Mouse (Mus musculus) neutrophil, adult 5-6 weeks (primary cell): ENCODE results near the gene Patj. TPM values are rescaled to one million over a fixed set of nuclear protein-coding genes. Genes with fewer than 3 reads are reported as not detected.
"Not testable (repeated sequence)": the region's sequence is repeated elsewhere in the genome, so short reads cannot be mapped to it uniquely, and the experiment has no call there.

ENCODE experiments used
- ATAC-seq: fragments of 151-379, 151-347 bp; 2 replicates; pipeline ENCODE4 v1.8.0; 2017; ENCODE audit warnings: mild to moderate bottlenecking, moderate TSS enrichment; ENCODE audit not compliant: insufficient number of reproducible peaks, poor library complexity, low FRiP score, severe bottlenecking; ENCODE audit errors: extremely low read depth
- total RNA-seq: library from RNA; stranded (forward); fragments of 200-1000 nt; gene quantifications from 2 replicates; pipeline ENCODE4 v1.2.3, GENCODE M21; 2017

Patj gene
- total RNA-seq, 1 experiment from 2014 or later = 58.5 TPM

DNA sequence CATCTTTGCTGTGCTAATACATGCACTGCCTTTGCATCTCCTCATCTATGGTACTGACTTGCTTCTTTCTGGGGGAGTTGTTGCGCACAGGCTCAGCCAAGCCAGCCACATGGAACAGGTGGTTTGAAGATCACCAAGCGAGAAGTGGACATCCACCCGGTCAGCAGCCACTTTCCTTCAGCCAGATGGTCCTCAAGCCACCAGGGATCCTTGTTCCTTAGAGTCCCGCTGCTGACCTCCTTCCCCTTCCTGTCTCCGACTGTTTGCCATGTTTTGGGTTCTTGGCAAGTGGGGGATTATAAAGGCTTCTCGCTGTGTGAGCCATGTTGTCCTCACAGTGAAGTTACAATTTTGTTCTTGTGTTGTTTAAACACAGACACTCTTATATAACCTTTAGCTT lies 223.6 kb downstream of the Patj start:
- no peak for ATAC-seq

DNA sequence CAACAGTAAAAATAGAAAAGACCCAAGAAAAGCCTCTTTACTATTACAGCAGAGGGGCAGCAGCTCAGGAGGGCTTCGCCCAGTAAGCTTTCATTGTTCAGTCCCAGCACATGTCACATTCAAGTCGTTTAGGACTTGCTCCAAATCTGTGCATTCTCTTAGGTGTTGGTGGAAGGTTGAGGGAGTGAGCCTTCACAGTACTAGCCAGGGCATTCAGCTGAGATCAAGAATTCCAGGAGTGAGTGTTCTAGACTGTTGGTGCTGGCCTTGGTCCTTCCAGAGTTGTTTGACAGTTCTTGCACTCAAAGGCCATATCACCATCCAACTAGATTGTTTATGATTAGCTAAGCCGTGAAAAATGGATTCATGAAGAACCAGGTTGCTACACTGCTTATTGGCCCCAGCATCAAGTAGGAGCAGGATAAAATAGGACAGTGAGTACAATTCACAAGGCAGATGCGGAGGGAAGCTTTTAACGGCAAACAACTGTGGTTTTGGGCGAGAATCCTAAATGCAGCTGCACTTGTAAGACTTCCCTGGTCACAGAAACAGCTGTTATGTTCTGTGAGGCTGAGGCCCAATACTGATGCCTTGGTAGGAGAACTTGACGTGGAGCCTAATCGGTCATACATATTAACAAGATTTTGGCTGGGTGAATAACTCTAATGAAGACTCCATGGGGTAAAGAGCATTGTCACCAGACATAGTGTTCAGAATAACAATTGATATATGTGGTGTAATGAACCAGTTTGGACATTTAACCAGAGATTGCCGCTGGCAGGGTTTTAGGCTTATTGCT lies 225.6 kb downstream of the Patj start:
- ATAC-seq = no peak

DNA sequence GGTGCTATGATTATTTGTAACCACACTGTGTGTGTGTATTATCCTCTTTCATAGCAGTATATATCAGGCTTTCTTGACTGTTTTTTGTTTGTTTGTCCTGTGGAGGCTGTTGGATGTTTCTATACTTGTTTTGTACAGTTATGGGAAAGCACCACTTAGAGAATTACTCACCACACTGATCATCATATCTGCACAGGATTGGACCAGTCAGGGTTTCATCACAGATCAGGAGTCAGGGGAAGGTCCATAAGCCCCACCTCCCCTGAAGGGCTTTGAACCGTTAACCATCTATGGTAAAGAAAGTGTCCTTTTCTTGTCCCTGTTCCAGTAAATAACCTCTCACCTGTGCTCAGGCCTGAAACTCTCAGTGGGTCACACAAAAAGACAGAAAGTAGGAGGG lies 226.6 kb downstream of the Patj start:
- no peak for ATAC-seq

DNA sequence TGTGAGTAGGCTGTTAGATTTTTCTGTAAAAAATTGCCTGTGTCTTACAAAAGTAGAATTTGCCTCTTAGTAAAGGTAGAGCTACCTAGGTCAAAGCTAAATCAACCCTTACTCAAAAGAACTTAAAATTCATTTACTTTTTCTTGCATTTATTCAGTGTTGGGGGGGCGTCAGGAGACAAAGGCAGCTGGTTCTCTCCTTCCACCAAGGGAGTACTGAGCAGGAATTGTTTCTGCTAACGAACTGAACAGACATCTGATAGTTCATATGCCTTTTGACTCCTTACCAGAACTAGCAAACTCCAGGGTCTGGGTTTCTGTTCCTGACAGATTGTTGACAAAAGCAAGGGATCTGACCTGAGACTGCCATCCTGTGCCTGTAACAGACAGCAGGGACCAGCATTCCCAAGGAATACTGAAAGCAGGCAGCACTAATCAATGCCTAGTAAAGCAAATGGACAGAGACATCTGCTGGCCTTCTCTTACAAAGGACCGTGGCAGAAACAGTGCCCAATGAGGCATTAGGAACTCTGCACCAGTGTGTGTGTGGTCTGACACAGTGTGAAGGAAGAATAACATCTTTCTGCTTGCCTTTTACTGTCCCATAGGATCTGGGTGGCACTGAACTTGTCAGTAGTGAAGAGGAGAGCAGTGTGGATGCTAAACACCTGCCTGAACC lies 227.6 kb downstream of the Patj start:
- ATAC-seq = no peak

DNA sequence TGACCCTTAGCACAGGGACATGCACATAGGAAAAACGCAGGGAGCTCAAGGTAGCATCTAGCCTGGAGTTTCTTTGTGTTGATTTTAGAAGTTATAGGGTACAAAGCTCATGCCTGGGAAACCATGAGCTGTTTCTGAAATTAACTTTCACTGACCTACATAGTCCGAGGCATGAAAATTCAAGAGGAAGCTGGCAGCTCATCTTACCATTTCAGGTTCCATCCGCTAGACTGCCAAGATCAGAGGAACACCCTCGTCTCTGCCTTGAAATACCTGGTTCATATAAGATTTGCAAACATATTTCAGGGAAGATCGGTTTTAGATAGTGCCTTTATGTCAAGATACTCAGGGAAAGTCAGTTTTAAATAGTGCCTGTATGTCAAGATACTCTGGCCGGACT lies 232.7 kb downstream of the Patj start:
- ATAC-seq = no peak

DNA sequence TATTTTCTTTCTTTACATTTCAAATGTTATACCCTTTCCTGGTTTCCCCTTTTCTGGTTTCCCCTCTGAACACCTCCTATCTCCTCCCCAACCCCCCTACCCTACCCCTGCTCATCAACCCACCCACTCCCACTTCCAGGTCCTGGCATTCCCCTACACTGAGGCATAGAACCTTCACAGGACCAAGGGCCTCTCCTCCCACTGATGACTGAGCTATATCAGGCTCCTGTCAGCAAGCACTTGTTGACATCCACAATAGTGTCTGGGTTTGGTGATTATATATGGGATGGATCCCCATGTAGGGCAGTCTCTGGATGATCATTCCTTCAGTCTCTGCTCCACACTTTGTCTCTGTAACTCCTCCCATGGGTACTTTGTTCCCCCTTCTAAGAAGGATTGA lies 233.6 kb downstream of the Patj start:
- ATAC-seq = not testable (repeated sequence)

DNA sequence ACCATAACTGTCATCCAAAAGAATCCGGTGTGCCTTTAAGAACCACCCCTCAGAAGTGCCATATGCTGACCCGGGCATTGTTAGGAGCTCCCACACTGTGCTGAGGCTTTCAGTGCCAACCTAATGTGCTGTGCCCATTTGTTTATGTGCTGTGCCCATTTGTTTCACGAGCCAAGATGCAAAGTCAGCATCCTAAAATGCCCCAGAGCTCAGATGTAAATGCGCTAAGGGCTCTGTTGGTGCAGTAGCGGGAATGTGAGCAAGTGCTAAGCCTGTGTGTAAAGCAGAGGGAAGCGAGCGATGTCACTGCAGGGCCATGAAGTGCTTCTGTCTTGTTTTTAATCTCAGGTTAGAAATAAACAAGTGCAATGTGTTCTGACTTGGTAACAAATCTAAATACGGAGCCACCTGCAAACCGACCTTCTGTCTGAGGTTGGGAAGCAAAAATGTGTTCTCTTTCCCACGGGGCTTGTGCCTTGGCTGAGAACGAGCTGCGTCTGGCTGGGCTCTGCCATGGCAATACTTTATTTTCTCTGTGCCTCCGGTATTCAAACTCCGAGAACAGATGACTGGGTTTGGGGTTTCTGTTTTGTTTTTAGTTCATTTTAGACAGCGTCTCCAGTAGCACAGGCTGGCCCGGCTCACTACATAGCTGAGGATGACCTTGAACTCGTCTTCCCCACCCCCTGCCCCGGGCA lies 239.7 kb downstream of the Patj start:
- ATAC-seq = no peak

DNA sequence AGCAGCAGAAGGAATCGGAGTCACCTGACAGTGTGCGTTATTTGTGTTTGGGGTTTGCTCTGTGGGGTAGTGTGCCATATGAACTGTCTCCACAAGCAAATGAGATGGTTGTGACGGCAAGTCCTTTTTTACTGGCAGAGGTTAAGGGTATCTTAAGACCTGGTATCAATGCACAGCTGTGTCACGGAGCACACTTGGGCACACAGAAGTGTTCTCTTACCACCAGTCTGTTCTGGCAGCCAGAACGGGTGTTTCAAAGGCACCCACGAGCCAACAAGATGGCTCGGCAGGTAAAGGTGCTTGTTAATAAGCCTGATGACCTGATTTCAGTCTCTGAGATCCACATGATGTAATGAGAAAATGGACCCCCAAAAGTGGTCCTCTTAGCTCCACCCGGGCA lies 243.1 kb downstream of the Patj start:
- no peak for ATAC-seq

DNA sequence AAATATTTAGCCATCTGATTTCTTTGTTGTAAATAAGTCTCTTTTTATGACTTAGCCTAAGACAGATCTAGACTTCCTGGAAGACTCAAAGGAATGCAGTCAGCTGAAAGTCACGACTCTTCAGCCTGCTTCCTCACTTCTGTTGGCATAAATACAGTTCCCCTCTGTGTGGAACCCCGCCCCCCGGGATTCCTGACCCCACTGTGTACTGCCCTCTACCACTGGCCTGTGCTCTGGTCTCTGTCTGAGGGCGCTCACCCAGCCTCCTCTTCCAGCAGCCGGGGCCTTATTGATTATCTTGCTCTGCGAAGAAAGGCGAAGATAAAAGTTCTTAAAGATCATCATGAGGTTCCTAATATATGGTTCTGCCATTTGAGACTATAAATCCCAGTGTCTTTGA lies 258.1 kb downstream of the Patj start:
- no peak for ATAC-seq

DNA sequence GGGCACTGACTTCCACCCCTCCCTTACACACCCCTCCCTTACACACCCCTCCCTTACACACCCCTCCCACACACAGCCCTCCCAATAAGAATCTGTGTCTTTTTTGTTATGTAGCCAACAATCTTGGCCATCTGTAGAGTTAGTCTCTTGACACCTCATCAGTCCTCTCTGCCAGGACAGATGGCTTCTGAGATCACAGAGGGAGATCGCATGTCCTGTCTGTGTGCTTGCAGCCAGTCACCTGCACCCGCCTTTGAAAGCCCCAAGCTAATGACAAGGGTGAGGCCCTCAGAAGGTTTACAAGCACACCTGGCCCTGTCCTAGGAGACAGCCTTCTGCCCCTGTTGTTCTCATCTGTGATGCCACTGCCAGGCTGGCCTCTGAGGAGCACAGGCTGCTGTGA lies 258.8 kb downstream of the Patj start:
- ATAC-seq = no peak

DNA sequence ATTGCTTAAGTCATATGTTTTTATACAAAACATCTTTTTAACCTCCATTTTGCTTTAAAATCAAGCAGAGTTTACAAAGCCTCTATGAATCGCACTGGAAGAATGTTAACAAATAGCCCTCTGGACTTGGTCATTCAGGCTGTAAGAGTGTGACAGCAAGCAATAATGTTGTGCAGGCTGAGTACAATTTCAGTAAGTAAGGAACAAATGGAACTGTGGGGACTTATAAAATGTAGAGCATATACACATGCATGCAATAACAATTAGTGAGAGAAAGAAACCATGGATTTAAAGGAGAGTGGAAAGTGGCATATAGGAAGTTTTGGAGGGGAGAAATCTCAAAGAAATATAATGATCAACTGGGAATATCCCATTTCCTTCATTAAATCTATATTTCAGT lies 261.2 kb downstream of the Patj start:
- no peak for ATAC-seq

DNA sequence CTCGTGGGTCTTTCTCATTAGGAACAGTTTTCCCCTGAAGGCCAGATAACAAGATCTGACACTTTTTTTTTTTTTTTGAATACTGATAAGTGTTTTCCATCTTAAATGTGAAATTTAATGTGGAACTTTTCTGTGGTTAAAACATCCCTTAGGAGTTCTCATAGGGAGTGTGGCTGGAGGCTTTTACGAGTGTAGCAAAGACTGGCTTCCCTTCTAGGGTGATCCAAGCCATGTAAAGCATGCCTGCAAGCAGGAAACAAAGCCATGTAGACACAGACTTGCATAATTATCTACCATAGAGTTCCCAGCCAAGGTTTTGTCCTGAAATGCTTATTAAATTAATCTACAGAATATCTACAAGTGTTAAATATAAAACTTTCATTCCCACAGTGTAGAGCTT lies 263.4 kb downstream of the Patj start:
- no peak for ATAC-seq

DNA sequence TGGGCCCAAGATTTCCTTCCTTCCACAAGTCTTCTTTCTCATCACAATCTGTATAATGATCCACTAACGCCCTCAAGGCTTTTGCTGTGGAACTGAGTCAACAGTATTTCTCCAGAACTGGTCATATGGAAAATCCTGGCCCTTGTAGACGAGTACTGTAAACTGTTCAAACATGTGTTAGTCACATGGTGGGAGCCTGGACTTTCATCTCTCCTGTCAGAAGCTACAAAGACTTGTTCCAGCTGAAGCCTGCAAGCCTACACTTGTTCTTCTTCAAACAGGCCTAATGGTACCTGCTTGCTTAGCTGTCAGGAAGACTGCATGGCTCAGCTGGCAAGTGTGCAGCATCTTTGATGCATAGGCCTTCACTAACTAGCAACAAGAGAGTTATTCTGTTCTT lies 264.9 kb downstream of the Patj start:
- no peak for ATAC-seq

DNA sequence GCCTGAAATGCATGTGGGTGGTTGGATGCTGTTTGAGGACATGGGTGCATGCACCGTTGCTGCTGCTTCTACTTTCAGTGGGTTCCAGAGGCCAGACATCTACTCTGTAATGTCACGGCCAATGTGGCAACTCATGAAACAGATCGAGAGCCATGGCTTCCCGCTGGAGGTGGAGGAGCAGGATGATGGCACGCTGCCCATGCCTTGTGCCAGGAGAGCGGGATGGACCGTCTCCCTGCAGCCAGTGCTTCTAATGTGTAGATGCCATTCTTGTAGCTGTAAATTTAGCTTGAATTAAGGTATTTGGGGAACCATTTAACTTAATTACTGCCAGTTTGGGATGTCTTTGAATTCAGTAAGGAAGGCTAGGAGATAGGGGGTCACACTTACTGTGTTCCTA lies 270.3 kb downstream of the Patj start:
- ATAC-seq = no peak

DNA sequence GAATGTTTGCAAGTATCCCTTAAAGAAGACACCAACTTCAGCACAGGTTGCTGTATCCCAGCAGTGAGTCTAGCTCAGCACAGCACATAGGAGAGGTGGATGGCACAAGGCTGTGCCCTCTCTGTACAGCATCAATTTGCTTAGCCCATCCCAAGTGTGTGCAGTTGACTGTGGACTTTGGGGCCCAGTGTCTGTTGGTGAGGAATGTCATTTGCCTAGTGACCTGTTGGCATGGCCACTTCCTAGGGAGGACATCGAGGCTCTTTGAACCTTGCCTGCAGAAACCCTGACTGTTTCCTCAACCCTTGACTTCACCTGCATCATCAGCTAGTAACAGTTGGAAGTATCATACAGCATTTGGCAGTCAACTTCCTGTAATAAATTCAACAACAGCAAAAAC lies 270.9 kb downstream of the Patj start:
- ATAC-seq = no peak

DNA sequence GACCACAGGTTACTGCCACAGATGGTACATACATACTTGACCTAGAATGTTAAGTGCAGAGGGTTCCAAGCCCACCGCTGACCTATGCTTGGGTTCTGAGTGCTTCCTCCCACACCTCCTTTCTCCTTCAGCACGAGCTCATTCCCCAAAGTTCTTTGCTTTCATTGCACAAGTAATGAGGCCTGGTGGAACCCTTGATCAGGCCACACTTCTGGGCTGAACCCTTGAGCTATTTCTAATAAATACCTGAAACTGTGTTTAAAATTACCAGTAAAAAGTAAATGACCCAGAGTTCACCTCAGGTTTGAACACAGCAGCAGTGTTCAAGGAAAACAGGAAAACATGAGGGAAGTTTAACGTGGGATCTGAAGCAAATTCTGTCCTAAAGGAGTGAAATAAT lies 271.4 kb downstream of the Patj start:
- no peak for ATAC-seq

DNA sequence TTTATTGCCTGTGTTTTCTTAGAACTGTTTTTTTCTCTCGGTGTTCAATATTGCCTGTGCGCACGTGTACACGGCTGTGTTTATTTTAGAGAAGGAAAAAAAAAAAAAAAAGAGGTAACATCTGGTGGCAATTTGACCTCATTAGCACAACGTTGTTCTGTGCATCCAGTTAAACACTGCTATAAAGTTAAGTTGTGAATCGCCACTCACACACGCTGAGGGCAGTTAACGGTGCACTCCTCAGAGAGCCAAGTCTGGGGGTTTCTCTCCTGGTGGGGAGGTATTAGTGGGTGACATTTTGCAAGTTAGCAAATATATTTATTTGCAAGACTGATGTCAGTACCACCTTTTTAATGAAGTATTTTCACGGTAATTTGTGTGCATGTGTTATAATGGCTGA lies 281.9 kb downstream of the Patj start:
- no peak for ATAC-seq

DNA sequence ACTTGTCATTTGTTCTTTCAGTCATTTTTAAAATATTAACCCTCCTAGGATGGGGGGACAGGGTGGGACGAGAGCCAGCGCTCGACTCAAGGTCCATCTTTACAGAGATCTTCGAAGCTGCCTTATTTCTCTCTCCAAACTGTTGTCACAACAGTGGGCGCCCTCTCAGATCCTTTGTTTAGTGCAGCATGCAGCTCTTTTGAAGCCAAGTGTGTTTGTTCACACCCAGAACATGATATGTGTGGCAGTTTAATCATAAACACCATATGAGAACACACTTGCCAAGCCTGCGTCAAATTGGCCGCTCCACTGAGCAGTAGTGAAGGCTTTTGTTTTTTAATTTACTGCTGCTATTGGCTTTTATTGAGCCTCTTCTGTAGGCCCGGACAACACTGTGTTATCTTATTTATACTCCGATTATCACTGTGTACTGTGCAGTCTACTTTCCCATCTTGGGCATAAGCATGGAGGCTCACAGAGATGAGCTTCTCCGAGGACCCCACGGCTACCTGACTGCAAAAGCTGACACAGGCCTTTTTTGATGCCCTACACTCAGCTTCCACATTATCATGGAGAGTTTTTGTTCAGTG lies 291.2 kb downstream of the Patj start:
- ATAC-seq = no peak

DNA sequence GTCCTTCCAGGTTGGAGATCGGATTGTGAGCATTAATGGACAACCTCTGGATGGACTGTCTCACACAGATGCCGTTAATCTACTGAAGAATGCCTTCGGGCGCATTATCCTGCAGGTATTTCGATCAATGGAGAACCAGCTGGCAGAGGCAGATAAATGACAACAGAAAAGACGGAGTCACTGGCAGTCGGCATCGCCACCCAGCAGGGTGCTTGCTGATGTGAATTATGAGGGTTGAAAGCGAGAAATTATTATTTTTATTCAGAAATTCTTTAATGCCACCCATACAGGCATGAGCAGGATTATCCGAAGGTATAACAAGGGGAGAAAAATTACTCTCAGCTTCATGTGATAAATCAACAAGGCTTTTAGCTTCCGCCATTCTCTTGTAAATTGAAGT lies 292.5 kb downstream of the Patj start:
- no peak for ATAC-seq

DNA sequence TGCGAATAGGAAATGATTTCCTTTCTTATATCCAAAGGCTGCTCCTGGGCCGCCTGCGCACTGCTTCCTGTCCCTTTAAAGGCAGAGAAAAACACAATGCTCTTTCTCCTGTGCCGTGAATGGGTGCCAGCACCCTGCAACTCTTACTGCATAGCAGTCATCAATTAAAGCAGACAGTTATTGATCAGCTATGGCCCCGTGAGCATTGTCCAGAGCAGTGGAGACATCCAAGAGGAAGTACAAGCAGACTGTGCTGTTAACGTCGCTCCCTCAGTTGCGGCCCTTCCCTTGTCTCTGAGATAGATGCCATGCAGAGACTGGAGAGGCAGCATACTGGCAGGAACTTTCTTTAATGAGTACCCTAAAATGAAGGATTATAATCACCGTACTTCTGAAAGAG lies 292.9 kb downstream of the Patj start:
- no peak for ATAC-seq
